Mouse (Mus musculus): Measurements from ENCODE around the gene Olfr1196.
"Not testable (repeated sequence)": the region's sequence is repeated elsewhere in the genome, so short reads cannot be mapped to it uniquely, and the experiment has no call there.

Olfr1196 gene

GRCm38 (mm10) chr2:88704497-88704896 is at the start of gene Olfr1196:
Gene Olfr1196, minus strand, starts transcription at chr2:88704597.
- no peak for DNase-seq (ENCODE audit: low spot score)

GRCm38 (mm10) chr2:88751270-88751669 is 46.9 kb upstream of the Olfr1196 start, which contains the start of gene Olfr1198:
Gene Olfr1198, minus strand, starts transcription at chr2:88751370.
- DNase-seq (ENCODE audit: low spot score): no peak

DNA sequence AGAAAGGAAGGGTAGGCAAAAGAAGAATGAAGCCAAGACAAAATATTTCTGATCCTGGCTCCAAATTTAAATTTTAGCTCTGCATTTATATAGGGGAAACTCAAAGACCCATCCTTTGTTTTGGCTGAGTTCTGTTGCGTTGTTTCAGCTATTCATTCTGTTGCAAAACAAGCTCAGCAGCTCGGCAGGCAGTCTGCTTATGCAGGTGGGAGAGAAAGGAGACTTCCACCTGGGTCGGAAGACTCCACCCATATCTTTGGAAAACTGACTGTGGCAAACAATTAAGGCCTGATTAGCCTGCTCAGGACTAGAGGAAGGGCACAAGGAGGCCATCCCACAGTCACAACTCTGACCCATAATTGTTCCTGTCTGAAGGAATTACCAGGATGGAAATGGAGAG is 39.0 kb upstream of the Olfr1196 start:
- no peak for DNase-seq (ENCODE audit: low spot score)

- no peak for DNase-seq (ENCODE audit: low spot score)
Measured at GRCm38 (mm10) chr2:88732266-88732665, 27.9 kb upstream of the Olfr1196 start, which contains the start of gene Olfr1197. Gene Olfr1197, minus strand, starts transcription at chr2:88732366.

GRCm38 (mm10) chr2:88689087-88689486 is 15.3 kb downstream of the Olfr1196 start, which contains the start of gene Olfr1195:
Gene Olfr1195, minus strand, starts transcription at chr2:88689187.
- DNase-seq (ENCODE audit: low spot score): no peak

DNA sequence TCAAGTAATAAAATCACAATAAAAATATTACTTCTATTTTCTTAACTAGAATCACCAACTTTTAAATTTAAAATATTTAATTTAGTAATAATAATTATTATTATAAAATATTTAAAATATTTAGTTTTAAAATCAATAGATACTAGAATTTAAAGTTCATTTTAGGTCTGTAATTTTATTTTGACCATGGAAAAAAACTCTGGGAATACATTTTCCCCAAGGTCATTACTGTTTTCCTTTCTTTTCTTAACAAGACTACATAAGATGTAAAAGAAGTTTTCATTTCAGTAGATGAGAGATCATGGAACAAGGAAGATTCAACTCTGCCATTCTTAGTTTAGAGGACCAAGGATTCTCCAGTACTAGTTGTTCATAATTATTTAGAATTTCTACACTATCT is 29.1 kb downstream of the Olfr1196 start, which contains the start of gene Olfr1193:
Olfr1193 (plus strand) TSS at position 301 of the 400 bp plus-strand sequence.
- not testable (repeated sequence) for DNase-seq (ENCODE audit: low spot score)

GRCm38 (mm10) chr2:88648209-88648608 is 56.2 kb downstream of the Olfr1196 start, which contains the start of gene Olfr1192-ps1:
Gene Olfr1192-ps1, plus strand, starts transcription at chr2:88648509.
- no peak for DNase-seq (ENCODE audit: low spot score)

All from MN1 (cell line).